Mouse (Mus musculus) mouse embryonic stem cell (cell line): Measurements from ENCODE around the gene Ptrhd1.

Experiments
- in situ Hi-C, 2 experiments: fragments of 300-500 bp; cut with MboI; formaldehyde crosslinking; loops; 1 replicate in 1 of 2; 3 replicates in 1 of 2; pipeline ENCODE4 v1.14.3; 2019 to 2020; ENCODE audit warnings: low sequenced_read_pairs in 2 of 2, low pct_unique_long_range_greater_than_20kb in 1 of 2, mixed read lengths in 1 of 2; ENCODE audit not compliant: unreplicated experiment in 1 of 2

Gene Ptrhd1

DNA sequence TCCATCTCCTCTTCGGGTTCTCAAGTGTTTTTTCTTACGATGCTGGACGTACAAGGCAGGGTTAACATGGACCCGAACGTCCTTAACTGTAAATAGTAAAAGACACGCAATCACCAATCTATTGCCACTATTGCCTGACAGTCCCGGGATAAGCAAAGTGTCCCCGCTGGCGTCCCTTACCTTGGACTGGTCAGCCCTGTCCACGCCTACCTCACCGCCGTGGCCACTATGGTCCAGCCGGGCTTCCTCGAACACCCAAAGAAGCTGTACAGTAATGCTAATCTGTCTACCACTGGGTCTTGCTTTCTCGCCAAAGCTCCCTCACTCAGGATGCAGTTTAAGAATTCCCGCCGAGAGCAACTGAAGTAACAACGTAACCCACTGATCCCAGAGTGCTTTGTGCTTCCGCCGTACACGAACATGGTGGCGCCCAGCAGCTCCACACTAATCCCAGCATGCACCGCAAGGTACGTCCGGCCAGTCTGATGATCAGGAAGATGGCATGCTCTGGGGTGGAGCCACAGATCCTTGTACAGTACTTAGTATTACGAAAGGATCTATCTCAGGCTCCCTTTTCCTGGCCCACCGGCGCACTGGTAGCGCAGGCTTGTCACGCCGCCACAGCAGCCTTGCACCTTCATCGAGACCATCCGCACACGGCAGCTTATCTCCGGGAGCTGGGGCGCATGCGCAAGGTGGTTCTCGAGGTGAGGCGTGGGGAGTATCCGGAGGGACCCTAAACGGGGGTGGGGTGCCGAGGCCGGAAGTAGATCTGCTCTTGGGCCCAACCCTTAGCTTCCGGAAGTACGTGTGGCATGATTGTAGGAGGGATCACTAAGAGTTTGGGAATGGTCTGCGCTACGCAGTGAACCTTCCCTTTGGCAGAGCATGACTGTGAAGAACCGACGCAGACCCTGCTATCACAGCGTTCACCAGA, at the start of gene Ptrhd1, which contains the start of gene Cenpo:
Ptrhd1 (plus strand) TSS at position 456 of the 937 bp plus-strand sequence.
Cenpo (minus strand) TSS at position 723 of the 937 bp plus-strand sequence.
- in situ Hi-C loops, result no loop called here

GRCm38 (mm10) chr12:4184648-4185047, 49.2 kb upstream of the Ptrhd1 start:
- in situ Hi-C loops, result no loop called here

- in situ Hi-C loops, result no loop called here
Observed at GRCm38 (mm10) chr12:4188171-4189059, 45.4 kb upstream of the Ptrhd1 start.

GRCm38 (mm10) chr12:4189060-4189447, 44.8 kb upstream of the Ptrhd1 start:
- in situ Hi-C loops, result no loop called here

DNA sequence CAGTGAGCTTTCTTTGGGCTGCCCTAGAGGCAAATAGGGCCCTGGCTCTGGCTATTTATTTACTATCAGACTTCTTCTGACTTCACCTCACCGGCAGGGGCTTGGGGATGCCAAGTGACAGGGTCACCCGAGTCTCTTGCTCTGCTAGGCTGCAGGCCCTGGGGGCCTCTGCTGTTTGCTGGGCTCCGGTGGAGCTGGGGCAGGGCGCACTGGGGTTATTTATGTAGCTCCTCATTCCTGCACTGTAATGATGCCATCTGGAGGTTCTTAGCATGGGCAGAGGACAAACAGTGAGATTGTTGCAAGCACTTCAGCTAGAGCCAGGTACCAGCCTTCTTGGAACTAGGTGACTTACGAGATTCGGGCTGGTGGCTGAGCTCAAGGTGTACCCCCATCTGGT, 41.3 kb upstream of the Ptrhd1 start:
- in situ Hi-C loops, result no loop called here

GRCm38 (mm10) chr12:4193025-4193740, 40.6 kb upstream of the Ptrhd1 start:
- in situ Hi-C loops, result no loop called here

DNA sequence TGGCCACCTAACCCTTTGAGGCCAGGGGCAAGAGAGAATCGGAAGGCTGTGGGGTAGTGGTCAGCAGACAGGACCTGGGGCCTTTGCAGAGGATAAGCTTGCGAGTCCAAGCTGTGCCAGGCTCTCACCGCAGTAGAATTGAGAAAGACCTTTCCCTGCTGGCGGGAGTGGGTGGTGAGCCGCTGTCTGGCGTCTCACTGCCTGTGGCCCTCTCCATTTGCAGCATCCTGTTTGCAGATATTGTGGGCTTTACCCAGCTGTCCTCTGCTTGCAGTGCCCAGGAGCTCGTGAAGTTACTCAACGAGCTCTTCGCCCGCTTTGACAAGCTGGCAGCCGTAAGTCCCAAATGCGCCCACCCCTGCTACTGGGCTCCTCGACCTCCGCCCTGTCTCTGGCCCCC, 39.2 kb upstream of the Ptrhd1 start:
- in situ Hi-C loops, result no loop called here

DNA sequence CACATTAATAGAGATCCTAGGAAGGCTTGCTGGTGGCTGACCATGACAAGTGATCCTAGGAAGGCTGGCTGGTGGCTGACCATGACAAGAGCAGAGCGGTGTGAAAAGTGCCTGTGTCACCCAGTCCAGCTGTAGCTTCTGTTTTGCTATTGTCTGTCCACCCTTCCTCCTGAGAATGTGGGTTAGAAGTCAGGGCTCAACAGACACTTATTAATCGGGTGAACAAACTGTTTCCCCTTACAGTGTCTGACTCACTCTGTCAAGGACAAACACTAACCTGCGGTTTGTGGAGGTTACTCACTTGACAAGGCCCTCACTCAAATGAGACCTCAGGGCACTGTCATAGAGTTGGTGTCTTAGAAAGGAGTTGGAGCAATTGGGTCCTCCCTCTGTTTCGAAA, 35.1 kb upstream of the Ptrhd1 start:
- in situ Hi-C loops, result no loop called here

- in situ Hi-C loops, result no loop called here
Observed at GRCm38 (mm10) chr12:4199271-4199670, 34.6 kb upstream of the Ptrhd1 start.

DNA sequence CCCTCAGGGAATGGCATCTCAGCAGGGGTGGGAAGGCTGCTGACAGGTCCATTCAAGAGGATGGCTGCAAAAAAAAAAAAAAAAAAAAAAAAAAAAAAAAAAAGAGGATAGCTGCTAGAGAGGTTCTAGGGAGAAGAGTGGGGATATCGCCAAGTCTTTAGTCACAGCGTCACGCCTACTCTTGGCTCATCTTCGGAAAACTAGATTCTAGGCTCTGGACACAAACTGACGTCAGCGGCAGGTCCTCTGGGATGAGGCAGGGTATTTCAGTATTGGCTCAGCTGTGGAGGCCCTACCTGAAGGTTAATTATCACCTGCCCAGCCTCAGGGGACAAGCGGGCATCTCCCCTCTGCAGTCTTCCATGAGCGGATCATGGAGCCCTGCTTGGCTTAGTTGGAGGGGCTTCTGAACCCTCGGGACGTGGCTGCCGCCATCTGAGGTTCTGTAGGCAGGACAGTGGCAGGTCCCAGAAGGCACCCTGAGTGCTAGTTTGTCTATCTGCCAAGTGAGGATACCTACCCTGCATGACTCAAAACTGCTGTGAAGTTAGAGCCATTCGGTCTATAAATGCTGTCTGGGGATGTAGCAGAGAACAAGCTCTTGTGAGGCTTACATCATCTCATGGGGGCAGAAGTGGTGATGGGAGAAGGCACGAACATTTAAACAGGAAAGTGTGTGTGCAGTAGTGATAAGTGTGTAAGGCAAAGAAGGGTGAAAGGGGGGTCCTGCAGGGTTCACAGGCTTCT, 32.2 kb upstream of the Ptrhd1 start:
- in situ Hi-C loops, result no loop called here

GRCm38 (mm10) chr12:4202206-4202605, 31.6 kb upstream of the Ptrhd1 start:
- in situ Hi-C loops, result no loop called here

- in situ Hi-C loops, result no loop called here
Observed at GRCm38 (mm10) chr12:4206106-4206505, 27.7 kb upstream of the Ptrhd1 start.

- in situ Hi-C loops, result no loop called here
Observed at GRCm38 (mm10) chr12:4208405-4209133, 25.3 kb upstream of the Ptrhd1 start.

GRCm38 (mm10) chr12:4209196-4209595, 24.6 kb upstream of the Ptrhd1 start:
- in situ Hi-C loops, result no loop called here

DNA sequence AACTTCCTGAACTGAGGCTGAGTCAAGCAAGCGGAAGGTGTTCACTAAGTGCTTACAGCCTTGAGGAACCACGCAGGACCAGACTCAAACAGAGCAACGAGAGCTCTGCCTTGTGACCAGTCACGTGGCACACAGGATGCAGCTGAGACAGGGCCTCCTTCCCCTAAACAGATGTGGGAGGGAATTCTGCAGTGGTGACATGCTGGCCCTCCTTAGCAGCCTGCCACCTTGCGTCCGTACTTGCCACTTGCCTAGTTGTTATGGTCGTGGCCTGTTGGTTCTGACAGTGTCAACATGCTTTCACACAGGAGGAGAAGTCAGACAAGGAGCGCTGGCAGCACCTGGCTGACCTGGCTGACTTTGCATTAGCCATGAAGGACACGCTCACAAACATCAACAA, 22.7 kb upstream of the Ptrhd1 start:
- in situ Hi-C loops, result no loop called here

GRCm38 (mm10) chr12:4212908-4213307, 20.9 kb upstream of the Ptrhd1 start:
- in situ Hi-C loops, result no loop called here

DNA sequence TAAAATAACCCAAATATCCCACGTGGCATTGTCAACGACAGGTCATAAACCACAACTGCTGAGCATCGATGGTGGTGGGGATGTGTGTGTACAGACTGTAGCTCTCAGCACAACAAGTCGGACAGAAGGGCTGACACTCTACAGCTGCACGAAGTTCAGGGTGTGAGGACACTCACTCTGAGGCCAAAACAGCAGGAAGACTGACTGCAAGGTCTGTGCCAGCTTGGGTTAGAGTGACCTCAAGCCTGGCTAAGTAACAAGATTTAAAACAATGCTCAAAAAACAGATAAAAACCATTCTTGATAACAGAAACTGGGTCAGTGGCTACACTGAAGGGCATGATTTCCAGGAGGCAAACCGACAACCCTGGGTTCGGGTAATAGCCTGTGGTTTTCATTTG, 3.7 kb upstream of the Ptrhd1 start:
- in situ Hi-C loops, result no loop called here
